Mouse (Mus musculus) CH12.LX (cell line): Measurements from ENCODE around the gene Ccser1. TPM values are rescaled to one million over a fixed set of nuclear protein-coding genes. Genes with fewer than 3 reads are reported as not detected.

Experiments
- DNase-seq: peaks from one replicate; pipeline ENCODE4 v3.0.0-alpha.2; 2013; ENCODE audit errors: extremely low read depth
- H3K27ac ChIP-seq: 2 replicates; pipeline ENCODE4 v1.5.1; 2012; ENCODE audit warnings: low read depth, mild to moderate bottlenecking, control low read depth, moderate library complexity; ENCODE audit not compliant: insufficient read depth
- H3K27me3 ChIP-seq: replicated peaks from 2 replicates; pipeline ENCODE3; 2012; ENCODE audit warnings: inconsistent platforms
- H3K36me3 ChIP-seq, 2 experiments: replicated peaks in 1 of 2; 2 replicates each; pipeline versions ENCODE3 to v1.6.1; 2012; ENCODE audit warnings: inconsistent platforms in 1 of 2, low read length in 1 of 2, mild to moderate bottlenecking in 1 of 2, mixed read lengths in 1 of 2, moderate library complexity in 1 of 2; ENCODE audit not compliant: control insufficient read depth in 1 of 2, insufficient read depth in 1 of 2
- H3K4me1 ChIP-seq, 2 experiments: 2 replicates each; pipeline ENCODE4 v1.6.1; 2012; ENCODE audit warnings: inconsistent platforms in 1 of 2, moderate library complexity in 1 of 2; ENCODE audit not compliant: insufficient read depth in 2 of 2, control insufficient read depth in 1 of 2
- H3K4me2 ChIP-seq: 2 replicates; pipeline ENCODE4 v1.6.1; 2012; ENCODE audit warnings: low read depth, mild to moderate bottlenecking, control low read depth; ENCODE audit not compliant: poor library complexity, insufficient read depth, severe bottlenecking
- H3K4me3 ChIP-seq, 3 experiments: fragments of 150-350 bp in 1 of 3; sonication (generic) in 1 of 3; replicated peaks in 1 of 3; 2 replicates each; pipeline versions ENCODE3 to v1.5.1; 2011 to 2012; ENCODE audit warnings: low read depth in 2 of 3, low read length in 2 of 3, mild to moderate bottlenecking in 2 of 3, moderate library complexity in 2 of 3, control low read depth in 1 of 3, improper control_type of control experiment in 1 of 3, inconsistent platforms in 1 of 3, mixed read lengths in 1 of 3; ENCODE audit not compliant: poor library complexity in 1 of 3
- H3K79me2 ChIP-seq: replicated peaks from 2 replicates; pipeline ENCODE4 v1.6.1; 2012; ENCODE audit warnings: mild to moderate bottlenecking, moderate library complexity; ENCODE audit not compliant: control insufficient read depth, poor library complexity, insufficient read depth, severe bottlenecking; ENCODE audit errors: extremely low read depth
- H3K9ac ChIP-seq: 2 replicates; pipeline ENCODE4 v1.6.1; 2012; ENCODE audit warnings: low read depth, mild to moderate bottlenecking, control low read depth, moderate library complexity; ENCODE audit not compliant: insufficient read depth
- H3K9me3 ChIP-seq: replicated peaks from 2 replicates; pipeline ENCODE3; 2012; ENCODE audit warnings: low read length, inconsistent platforms, mixed read lengths
- BHLHE40 ChIP-seq: IDR thresholded peaks from 2 replicates; pipeline ENCODE4 v1.6.1; 2011; ENCODE audit warnings: mild to moderate bottlenecking, low read depth, low read length, improper control_type of control experiment
- CHD1 ChIP-seq: IDR thresholded peaks from 2 replicates; pipeline ENCODE4 v1.6.1; 2012; ENCODE audit warnings: low read depth, low read length, improper control_type of control experiment, inconsistent platforms
- CTCF ChIP-seq, 2 experiments: IDR thresholded peaks in 1 of 2; conservative IDR thresholded peaks in 1 of 2; 2 replicates each; pipeline ENCODE4 v1.5.1; 2011 to 2012; ENCODE audit warnings: low read depth in 2 of 2, low read length in 2 of 2, improper control_type of control experiment in 1 of 2, inconsistent platforms in 1 of 2, mild to moderate bottlenecking in 1 of 2, moderate library complexity in 1 of 2
- ELF1 ChIP-seq: IDR thresholded peaks from 2 replicates; pipeline ENCODE4 v1.6.1; 2014; ENCODE audit warnings: low read depth, mild to moderate bottlenecking, inconsistent platforms, low read length, improper control_type of control experiment
- ETS1 ChIP-seq: conservative IDR thresholded peaks from 2 replicates; pipeline ENCODE4 v1.6.1; 2012; ENCODE audit warnings: low read depth, mild to moderate bottlenecking, inconsistent platforms, low read length, improper control_type of control experiment, moderate library complexity
- GABPA ChIP-seq: IDR thresholded peaks from 2 replicates; pipeline ENCODE4 v1.6.1; 2012; ENCODE audit warnings: low read depth, low read length, improper control_type of control experiment, inconsistent platforms; ENCODE audit not compliant: insufficient replicate concordance
- IRF4 ChIP-seq: IDR thresholded peaks from 2 replicates; pipeline ENCODE4 v1.6.1; 2014; ENCODE audit warnings: low read depth, mild to moderate bottlenecking, inconsistent platforms, low read length, improper control_type of control experiment
- JUND ChIP-seq: conservative IDR thresholded peaks from 2 replicates; pipeline ENCODE4 v1.6.1; 2011; ENCODE audit warnings: low read depth, low read length, improper control_type of control experiment
- KAT2A ChIP-seq: IDR thresholded peaks from 2 replicates; pipeline ENCODE4 v1.6.1; 2012; ENCODE audit warnings: low read length, improper control_type of control experiment, inconsistent platforms; ENCODE audit not compliant: insufficient replicate concordance
- MAZ ChIP-seq: IDR thresholded peaks from 2 replicates; pipeline ENCODE4 v1.6.1; 2012; ENCODE audit warnings: low read depth, mild to moderate bottlenecking, inconsistent platforms, low read length, improper control_type of control experiment, moderate library complexity
- MEF2A ChIP-seq: IDR thresholded peaks from 2 replicates; pipeline ENCODE4 v1.6.1; 2014; ENCODE audit warnings: low read depth, mild to moderate bottlenecking, inconsistent platforms, low read length, improper control_type of control experiment, borderline replicate concordance
- MXI1 ChIP-seq: IDR thresholded peaks from 2 replicates; pipeline ENCODE4 v1.6.1; 2011; ENCODE audit warnings: mild to moderate bottlenecking, low read depth, low read length, improper control_type of control experiment
- NELFE ChIP-seq: IDR thresholded peaks from 2 replicates; pipeline ENCODE4 v1.6.1; 2011; ENCODE audit warnings: low read depth, low read length, improper control_type of control experiment
- PAX5 ChIP-seq: IDR thresholded peaks from 2 replicates; pipeline ENCODE4 v1.6.1; 2012; ENCODE audit warnings: low read length, inconsistent platforms, mixed read lengths
- POLR2A ChIP-seq: IDR thresholded peaks from 2 replicates; pipeline ENCODE4 v1.6.1; 2011; ENCODE audit warnings: low read depth, mild to moderate bottlenecking, improper control_type of control experiment, low read length
- RAD21 ChIP-seq: IDR thresholded peaks from 2 replicates; pipeline ENCODE4 v1.6.1; 2011; ENCODE audit warnings: low read depth, mild to moderate bottlenecking, low read length, improper control_type of control experiment, moderate library complexity
- RCOR1 ChIP-seq: conservative IDR thresholded peaks from 2 replicates; pipeline ENCODE4 v1.6.1; 2012; ENCODE audit warnings: low read depth, mild to moderate bottlenecking, inconsistent platforms, low read length, improper control_type of control experiment
- SIN3A ChIP-seq: IDR thresholded peaks from 2 replicates; pipeline ENCODE4 v1.6.1; 2012; ENCODE audit warnings: low read length, improper control_type of control experiment, inconsistent platforms
- SMC3 ChIP-seq: IDR thresholded peaks from 2 replicates; pipeline ENCODE4 v1.6.1; 2011; ENCODE audit warnings: low read depth, low read length, improper control_type of control experiment
- TBP ChIP-seq: conservative IDR thresholded peaks from 2 replicates; pipeline ENCODE4 v1.6.1; 2011; ENCODE audit warnings: low read depth, low read length, improper control_type of control experiment
- TCF12 ChIP-seq: IDR thresholded peaks from 2 replicates; pipeline ENCODE4 v1.6.1; 2014; ENCODE audit warnings: low read depth, mild to moderate bottlenecking, inconsistent platforms, low read length, improper control_type of control experiment
- ZC3H11A ChIP-seq: IDR thresholded peaks from 2 replicates; pipeline ENCODE4 v1.6.1; 2012; ENCODE audit warnings: low read depth, mild to moderate bottlenecking, inconsistent platforms, low read length, improper control_type of control experiment
- ZKSCAN1 ChIP-seq: IDR thresholded peaks from 2 replicates; pipeline ENCODE4 v1.6.1; 2012; ENCODE audit warnings: low read depth, inconsistent platforms, low read length, improper control_type of control experiment, borderline replicate concordance
- ZMIZ1 ChIP-seq: IDR thresholded peaks from 2 replicates; pipeline ENCODE4 v1.6.1; 2012; ENCODE audit warnings: low read depth, mild to moderate bottlenecking, inconsistent platforms, low read length, improper control_type of control experiment
- dilution Hi-C: fragments of 300-500 bp; cut with MboI; formaldehyde crosslinking; loops from 2 replicates; pipeline ENCODE4 v1.14.3; 2020; ENCODE audit warnings: low sequenced_read_pairs; ENCODE audit not compliant: extremely low pct_unique_long_range_greater_than_20kb, extremely low pct_ligation_motif_present
- in situ Hi-C: fragments of 300-500 bp; cut with MboI; formaldehyde crosslinking; loops from 3 replicates; pipeline ENCODE4 v1.14.3; 2019; ENCODE audit warnings: low sequenced_read_pairs, low pct_ligation_motif_present, low pct_unique_long_range_greater_than_20kb, mixed read lengths
- polyA plus RNA-seq: library from polyadenylated mRNA; unstranded; fragments of >175 nt; gene quantifications from 2 replicates; pipeline ENCODE4 v1.2.1, GENCODE M21; 2012; ENCODE audit warnings: low read depth; ENCODE audit not compliant: insufficient read length
- total RNA-seq, 2 experiments: library from RNA; depleted of rRNA; stranded (reverse); fragments of 300-350 nt in 1 of 2; fragments of >200 nt in 1 of 2; gene quantifications; 2 replicates each; pipeline ENCODE4 v1.2.3; 2012 to 2014

Ccser1 gene
- total and polyA plus RNA-seq, 3 experiments: not detected

GRCm38 (mm10) chr6:61953703-61954102 is 773.6 kb downstream of the Ccser1 start:
- no peak for DNase-seq
- TF ChIP-seq ETS1 (no peak), TCF12 (no peak), RCOR1 (no peak), MXI1 (no peak), SIN3A (no peak)
- Histone ChIP-seq H3K4me1 (no peaks in the 10 kb centered on the region), H3K27me3 (no peaks in the 10 kb centered on the region), H3K9me3 (peaks cover 6% of the 10 kb centered on the region), H3K4me2 (no peak overlapping the region), H3K27ac (no peak overlapping the region), H3K79me2 (no peaks in the 10 kb centered on the region), H3K36me3 (no peaks in the 10 kb centered on the region), H3K4me3 (no peak overlapping the region), H3K9ac (no peak overlapping the region)
- dilution Hi-C loops: no loop called here
- in situ Hi-C loops: no loop called here

DNA sequence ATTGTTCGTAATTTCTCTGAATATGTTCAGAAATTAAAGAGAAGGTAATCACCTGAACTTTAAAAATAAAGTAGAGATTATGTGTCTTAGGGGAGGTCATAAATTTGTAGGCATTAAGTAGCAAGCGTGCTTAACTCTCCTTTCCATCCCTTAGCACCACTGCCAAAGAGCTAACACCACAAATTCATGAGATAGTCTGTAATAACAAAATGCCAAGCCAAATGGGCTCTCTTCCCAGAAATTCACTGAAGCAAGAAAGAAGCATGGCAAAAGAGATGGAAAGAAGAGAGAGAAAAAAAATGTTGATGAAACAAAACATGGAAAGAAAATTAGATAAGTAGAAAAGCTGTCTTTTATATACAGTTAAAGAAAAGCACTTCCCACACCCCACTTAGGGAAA is 796.8 kb downstream of the Ccser1 start:
- Histone ChIP-seq H3K27ac (no peak overlapping the region), H3K4me3 (no peak overlapping the region), H3K79me2 (no peaks in the 10 kb centered on the region), H3K9ac (no peak overlapping the region), H3K4me1 (no peaks in the 10 kb centered on the region), H3K9me3 (no peaks in the 10 kb centered on the region), H3K36me3 (no peaks in the 10 kb centered on the region), H3K27me3 (no peaks in the 10 kb centered on the region), H3K4me2 (no peak overlapping the region)
- no peak for DNase-seq
- TF ChIP-seq POLR2A (no peak), JUND (no peak), PAX5 (no peak), CHD1 (no peak), KAT2A (no peak), ETS1 (no peak), BHLHE40 (no peak), ZMIZ1 (no peak), MEF2A (no peak)
- in situ Hi-C loops (no loop called here), dilution Hi-C loops (no loop called here)

DNA sequence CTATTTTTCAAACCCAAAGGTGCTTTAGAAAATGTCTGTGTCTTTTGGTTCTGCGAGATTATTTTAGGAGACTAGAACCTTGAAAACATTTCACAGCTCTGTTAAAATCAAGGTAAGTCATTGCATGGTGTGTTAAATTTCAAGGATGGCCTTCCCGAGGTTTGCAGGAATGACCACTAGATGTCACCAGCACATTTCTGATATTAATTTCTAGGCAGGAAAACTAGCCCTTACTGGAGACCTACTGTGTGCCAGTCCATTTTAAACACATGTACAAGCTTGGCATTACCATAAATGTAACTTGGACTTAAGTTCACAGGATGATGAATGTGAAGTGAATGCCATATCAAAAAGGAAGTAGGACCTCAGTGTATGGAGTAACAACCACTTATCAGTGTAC is 798.3 kb downstream of the Ccser1 start:
- TF ChIP-seq GABPA: no peak
- TF ChIP-seq ZC3H11A: no peak
- TF ChIP-seq SIN3A: no peak
- TF ChIP-seq IRF4: no peak
- TF ChIP-seq ELF1: no peak
- TF ChIP-seq RAD21: peak; percentile 29
- no peak for TF ChIP-seq MEF2A
- no peak for TF ChIP-seq MAZ
- peak; percentile 16 for TF ChIP-seq SMC3
- peak; percentile 78 for TF ChIP-seq ZKSCAN1
- no peak for TF ChIP-seq RCOR1
- no peak for TF ChIP-seq BHLHE40
- no peak for TF ChIP-seq NELFE
- TF ChIP-seq TBP: no peak
- TF ChIP-seq CTCF (conservative IDR thresholded peaks at IDR 0.05 in 1 of 2, IDR thresholded peaks at IDR 0.05 in 1 of 2; ENCODE audit: low read depth in 2 of 2, low read length in 2 of 2): peak in 1 of 2 experiments; percentile 31; a peak in 2 of 4 replicates
- no peak for TF ChIP-seq TCF12
- TF ChIP-seq, all 38 proteins: peak for 4
- H3K4me3 ChIP-seq: no peak overlapping the region
- no peaks in the 10 kb centered on the region for H3K27me3 ChIP-seq
- H3K27ac ChIP-seq: no peak overlapping the region
- H3K4me2 ChIP-seq: no peak overlapping the region
- no peak for DNase-seq
- H3K36me3 ChIP-seq: no peaks in the 10 kb centered on the region
- in situ Hi-C loops (no loop called here), dilution Hi-C loops (no loop called here)
- no peaks in the 10 kb centered on the region for H3K79me2 ChIP-seq
- no peaks in the 10 kb centered on the region for H3K9me3 ChIP-seq
- no peak overlapping the region for H3K9ac ChIP-seq
- no peaks in the 10 kb centered on the region for H3K4me1 ChIP-seq
